Mouse (Mus musculus) heart, adult 18-20 months (tissue): ENCODE measurements around the gene Ttc8. TPM values are rescaled to one million over a fixed set of nuclear protein-coding genes. Genes with fewer than 3 reads are reported as not detected.

Experiments
- DNase-seq, 2 experiments: peaks; one replicate each; pipeline ENCODE4 v3.0.0; 2021 to 2022; ENCODE audit warnings: mixed read lengths in 1 of 2
- total RNA-seq, 2 experiments: library from RNA; stranded (reverse); gene quantifications; 2 replicates each; pipeline ENCODE4 v1.2.3; 2021

The Ttc8 gene
- total RNA-seq, 2 experiments from 2014 or later: 5.1 to 6.5 TPM

- no peak for DNase-seq
Observed at GRCm38 (mm10) chr12:98973461-98973860, 53.1 kb downstream of the Ttc8 start.

GRCm38 (mm10) chr12:98974157-98974804 lies 53.9 kb downstream of the Ttc8 start:
- no peak for DNase-seq

- no peak for DNase-seq
Observed at GRCm38 (mm10) chr12:98981081-98981480, 60.7 kb downstream of the Ttc8 start.

- DNase-seq: no peak
Observed at GRCm38 (mm10) chr12:98984785-98985184, 64.4 kb downstream of the Ttc8 start.

- DNase-seq: no peak
Observed at GRCm38 (mm10) chr12:98991076-98991829, 70.9 kb downstream of the Ttc8 start.

GRCm38 (mm10) chr12:98991830-98992216 lies 71.4 kb downstream of the Ttc8 start:
- DNase-seq: no peak

GRCm38 (mm10) chr12:98993736-98994135 lies 73.4 kb downstream of the Ttc8 start:
- DNase-seq: no peak

GRCm38 (mm10) chr12:98994366-98994765 lies 74.0 kb downstream of the Ttc8 start:
- no peak for DNase-seq

- no peak for DNase-seq
Observed at GRCm38 (mm10) chr12:98995881-98996280, 75.5 kb downstream of the Ttc8 start.

- no peak for DNase-seq
Observed at GRCm38 (mm10) chr12:98996581-98996988, 76.2 kb downstream of the Ttc8 start.

- DNase-seq: no peak
Observed at GRCm38 (mm10) chr12:98997046-98997445, 76.7 kb downstream of the Ttc8 start.

GRCm38 (mm10) chr12:98998662-98999428 lies 78.5 kb downstream of the Ttc8 start:
- DNase-seq: no peak

GRCm38 (mm10) chr12:99000310-99000709 lies 79.9 kb downstream of the Ttc8 start:
- DNase-seq: no peak

GRCm38 (mm10) chr12:99003046-99003445 lies 82.7 kb downstream of the Ttc8 start:
- DNase-seq: no peak

- no peak for DNase-seq
Observed at GRCm38 (mm10) chr12:99004752-99005151, 84.4 kb downstream of the Ttc8 start.

- DNase-seq: no peak
Observed at GRCm38 (mm10) chr12:99008786-99009185, 88.4 kb downstream of the Ttc8 start.

- no peak for DNase-seq
Observed at GRCm38 (mm10) chr12:99009430-99009829, 89.1 kb downstream of the Ttc8 start.

GRCm38 (mm10) chr12:99010044-99010443 lies 89.7 kb downstream of the Ttc8 start:
- DNase-seq: no peak

- DNase-seq: no peak
Observed at GRCm38 (mm10) chr12:99011161-99011861, 90.9 kb downstream of the Ttc8 start.

GRCm38 (mm10) chr12:99015870-99016269 lies 95.5 kb downstream of the Ttc8 start:
- no peak for DNase-seq

GRCm38 (mm10) chr12:99024430-99024960 lies 104.1 kb downstream of the Ttc8 start:
- no peak for DNase-seq

GRCm38 (mm10) chr12:99026291-99026690 lies 105.9 kb downstream of the Ttc8 start:
- DNase-seq: no peak
